Mouse (Mus musculus) E14TG2a.4 (cell line): ENCODE measurements around the gene Gm43064.

Experiments
- CTCF ChIP-seq: conservative IDR thresholded peaks from 2 replicates; pipeline ENCODE4 v1.5.1; 2014; ENCODE audit warnings: low read length
- NANOG ChIP-seq: IDR thresholded peaks from 2 replicates; pipeline ENCODE4 v1.6.1; 2014; ENCODE audit warnings: borderline replicate concordance, low read length, mixed read lengths
- POU5F1 ChIP-seq: IDR thresholded peaks from 2 replicates; pipeline ENCODE4 v1.6.1; 2014; ENCODE audit warnings: low read length, borderline replicate concordance

DNA sequence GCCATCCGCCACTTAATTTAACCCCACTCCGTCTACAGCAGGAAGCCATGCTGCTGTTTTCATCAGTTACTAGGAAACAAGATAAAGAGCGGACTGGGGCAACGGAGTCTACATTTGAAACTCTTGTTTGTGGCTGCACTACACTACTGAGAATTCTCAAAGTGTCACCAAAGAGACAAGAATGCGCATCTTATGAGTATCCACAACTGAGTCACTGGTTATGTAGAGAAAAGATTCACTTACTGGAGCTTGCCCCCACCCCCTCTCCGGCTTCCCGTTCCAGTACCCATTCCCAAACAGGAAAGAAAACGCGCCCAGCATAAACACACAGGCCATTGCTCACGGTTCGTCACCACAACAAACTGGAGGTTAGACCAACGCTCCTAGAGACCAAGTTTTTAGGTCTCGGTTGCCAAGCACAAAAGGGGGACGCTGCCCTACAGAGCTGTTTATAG, 19.5 kb upstream of the Gm43064 start:
- TF ChIP-seq CTCF (no peak), POU5F1 (no peak), NANOG (no peak)
